Mouse (Mus musculus) neural tube, embryonic 10.5 days (tissue): ENCODE measurements around the gene Kcnip2.
A peak's percentile ranks its signal among the peaks of the same experiment; 100 is the strongest.

ENCODE experiments used
- DNase-seq: peaks from one replicate; pipeline ENCODE4 v3.0.0-alpha.2; 2017; ENCODE audit warnings: low spot score; ENCODE audit errors: extremely low spot score

Kcnip2 gene

GRCm38 (mm10) chr19:45815831-45816405 is at the start of gene Kcnip2:
Kcnip2 (minus strand) TSS chr19:45816061.
- peak; percentile 54 for DNase-seq

- DNase-seq = no peak
Observed at GRCm38 (mm10) chr19:45855284-45855920, 39.5 kb upstream of the Kcnip2 start.

DNA sequence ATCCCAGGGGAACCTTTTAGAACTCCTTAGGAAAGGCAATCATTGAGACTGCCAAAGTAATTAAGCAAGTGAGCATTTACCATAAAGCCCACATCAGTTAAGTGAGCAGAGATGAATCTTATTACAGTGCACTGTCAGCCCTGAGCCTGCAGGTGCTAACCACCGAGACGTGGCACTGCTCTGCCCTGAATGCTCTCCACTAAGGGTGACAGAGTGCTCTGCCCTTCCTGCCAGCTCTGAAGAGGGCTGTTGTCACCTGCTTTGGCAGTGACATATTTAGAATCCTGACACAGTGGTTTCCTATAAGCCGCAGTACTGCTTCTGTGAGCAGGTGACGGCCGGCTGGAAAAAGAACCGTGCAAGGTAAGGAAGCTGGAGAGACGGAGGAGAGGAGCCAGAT is 38.7 kb upstream of the Kcnip2 start:
- DNase-seq = no peak

- no peak for DNase-seq
Observed at GRCm38 (mm10) chr19:45847733-45848093, 31.9 kb upstream of the Kcnip2 start.

- no peak for DNase-seq
Observed at GRCm38 (mm10) chr19:45847016-45847732, 31.3 kb upstream of the Kcnip2 start.

DNA sequence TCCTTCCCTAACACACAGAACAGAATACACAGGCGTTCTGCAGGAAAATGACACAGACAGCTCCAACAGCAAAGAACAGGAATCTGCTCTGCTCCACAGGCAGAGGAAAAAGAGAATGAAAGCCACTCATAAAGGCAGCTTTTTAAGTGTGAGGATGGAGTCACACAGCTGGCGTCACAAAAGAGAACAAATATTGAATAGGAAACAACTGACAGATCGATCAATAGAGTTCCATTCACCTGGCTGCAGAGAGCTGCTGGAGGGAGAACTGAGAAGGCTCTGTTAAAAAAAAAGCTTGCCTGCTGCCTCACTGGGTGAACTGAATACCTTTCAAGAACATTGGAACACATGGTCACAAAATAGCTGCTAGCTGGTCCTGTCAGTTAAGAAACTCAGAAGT is 28.3 kb upstream of the Kcnip2 start:
- no peak for DNase-seq

DNA sequence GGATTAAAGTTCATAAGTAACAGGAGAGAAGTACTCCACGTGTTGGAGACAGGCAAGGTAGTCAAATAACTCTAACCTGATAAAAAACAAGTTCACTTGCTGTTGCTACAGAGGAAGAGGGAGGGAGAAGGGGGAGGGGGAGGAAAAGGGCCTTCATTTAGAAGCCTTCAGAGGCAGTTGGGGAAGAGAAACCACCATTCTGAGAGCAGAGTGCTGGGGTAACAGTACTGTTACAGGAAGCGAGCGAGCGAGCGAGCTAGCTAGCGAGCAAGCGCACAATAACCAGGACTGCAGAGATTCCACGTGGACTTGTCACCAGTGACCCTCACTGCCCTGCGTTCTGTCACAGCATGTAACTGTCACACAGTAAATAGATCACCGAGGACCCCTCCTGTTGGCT is 27.6 kb upstream of the Kcnip2 start:
- DNase-seq = no peak

GRCm38 (mm10) chr19:45837050-45837994 is 21.5 kb upstream of the Kcnip2 start:
- no peak for DNase-seq

GRCm38 (mm10) chr19:45835490-45835889 is 19.6 kb upstream of the Kcnip2 start:
- DNase-seq = no peak

- no peak for DNase-seq
Observed at GRCm38 (mm10) chr19:45833665-45834064, 17.8 kb upstream of the Kcnip2 start.

DNA sequence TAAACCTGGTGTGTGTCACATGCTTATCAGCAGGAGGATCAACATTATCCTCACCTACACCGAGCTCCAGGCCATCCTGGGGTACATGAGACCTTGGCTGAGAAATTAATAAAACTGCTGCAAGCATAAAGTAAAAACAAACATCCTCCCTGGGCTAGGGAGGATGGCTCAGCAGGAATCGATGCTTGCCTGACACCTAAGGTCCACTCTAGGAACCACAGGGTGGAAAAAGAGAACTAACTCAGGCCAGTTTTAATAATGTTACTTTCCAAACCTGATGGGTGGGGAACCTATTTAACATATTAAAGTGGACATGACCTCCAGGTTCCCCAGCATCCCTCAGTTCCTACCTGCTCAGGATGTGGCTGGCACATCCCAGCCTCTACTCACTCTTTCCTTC is 14.8 kb upstream of the Kcnip2 start:
- no peak for DNase-seq

GRCm38 (mm10) chr19:45827736-45828135 is 11.9 kb upstream of the Kcnip2 start:
- no peak for DNase-seq

DNA sequence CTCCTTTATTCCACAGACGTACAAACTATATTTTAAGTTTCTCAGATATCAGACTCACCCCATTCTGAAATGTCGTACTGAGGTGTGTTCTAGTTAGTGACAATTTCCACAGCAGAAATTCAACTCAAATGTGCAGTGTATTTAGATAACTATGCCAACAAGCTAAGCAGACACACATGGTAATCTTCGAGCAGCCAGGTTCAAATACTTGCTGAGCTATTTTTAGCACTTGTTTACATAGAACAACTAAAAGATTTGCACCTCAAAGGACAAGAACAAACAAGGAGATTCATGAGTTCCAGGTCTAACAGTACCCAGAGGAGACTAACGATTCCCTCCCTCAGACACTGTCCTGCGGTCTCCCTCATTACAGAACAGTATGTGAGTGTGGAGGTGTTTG is 11.3 kb upstream of the Kcnip2 start:
- DNase-seq = no peak

DNA sequence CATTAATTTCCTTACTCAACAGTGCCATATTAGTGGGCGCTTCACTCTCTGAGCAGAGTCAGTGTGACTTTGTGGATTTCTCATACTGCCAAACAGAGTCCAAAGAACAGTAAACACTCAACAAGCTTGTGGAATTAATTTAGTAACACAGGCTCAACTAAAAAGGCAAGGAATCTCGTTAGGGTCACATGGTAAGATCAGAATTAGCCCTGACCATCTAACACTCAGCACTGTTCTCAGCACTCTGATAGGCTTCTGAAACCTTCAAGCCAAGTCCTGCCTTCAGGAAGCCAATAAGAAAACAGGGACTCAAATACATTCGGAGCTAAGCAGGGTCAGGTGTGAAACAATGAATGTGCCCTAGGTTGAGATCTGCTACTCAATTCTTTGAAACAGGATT is 10.3 kb upstream of the Kcnip2 start:
- no peak for DNase-seq

DNA sequence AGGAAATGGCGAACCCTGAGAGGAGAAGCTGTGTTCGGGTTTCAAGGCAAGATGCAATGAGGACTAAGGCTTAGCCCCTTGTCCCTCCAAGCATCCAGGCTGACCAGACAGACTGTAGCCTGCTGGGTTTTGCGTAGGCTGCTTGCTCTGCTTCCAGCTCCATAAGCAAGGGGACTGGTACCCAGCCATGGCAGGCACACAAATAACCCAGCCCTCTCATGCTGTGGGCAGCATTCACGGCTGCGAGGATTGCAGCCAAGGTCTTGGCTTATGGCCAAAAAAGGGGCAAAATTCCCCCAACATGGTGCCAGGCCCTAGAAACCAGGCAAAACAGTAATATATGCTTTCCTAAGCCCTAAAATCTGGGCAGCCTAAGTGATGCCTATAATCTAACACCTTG is 6.0 kb upstream of the Kcnip2 start:
- DNase-seq = no peak

DNA sequence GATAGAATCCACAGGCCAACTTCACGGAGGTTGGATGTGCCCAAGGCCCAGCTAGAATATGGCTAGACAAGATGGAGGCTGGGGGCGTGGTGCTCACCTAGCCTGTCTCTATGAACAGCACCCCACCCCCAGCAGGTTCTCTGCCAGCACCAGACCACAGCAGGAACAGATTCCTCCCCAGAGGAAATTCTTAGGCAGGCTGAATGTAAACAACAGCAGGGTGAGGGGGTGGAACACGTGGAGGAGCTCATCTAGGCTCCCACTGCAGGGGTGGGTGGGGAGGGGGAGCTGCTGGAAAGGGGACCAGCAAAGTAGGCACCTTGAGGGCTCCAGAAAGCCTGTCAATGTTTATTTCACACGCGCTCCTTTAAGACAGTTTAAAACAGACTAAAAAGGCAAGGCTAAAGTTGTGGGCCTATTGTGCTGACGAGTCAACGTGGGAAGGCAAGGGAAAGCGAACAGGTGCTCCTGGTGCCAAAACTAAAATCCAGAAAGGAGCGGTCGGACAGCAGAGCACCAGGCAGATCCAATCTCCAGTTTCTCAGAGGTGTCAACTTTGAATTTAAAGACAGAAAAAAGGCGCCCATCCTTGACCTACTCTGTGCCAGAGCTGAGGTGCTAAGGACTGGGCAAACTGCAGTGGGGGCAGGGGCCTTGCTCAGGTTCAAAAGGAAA is 2.1 kb upstream of the Kcnip2 start:
- no peak for DNase-seq

DNA sequence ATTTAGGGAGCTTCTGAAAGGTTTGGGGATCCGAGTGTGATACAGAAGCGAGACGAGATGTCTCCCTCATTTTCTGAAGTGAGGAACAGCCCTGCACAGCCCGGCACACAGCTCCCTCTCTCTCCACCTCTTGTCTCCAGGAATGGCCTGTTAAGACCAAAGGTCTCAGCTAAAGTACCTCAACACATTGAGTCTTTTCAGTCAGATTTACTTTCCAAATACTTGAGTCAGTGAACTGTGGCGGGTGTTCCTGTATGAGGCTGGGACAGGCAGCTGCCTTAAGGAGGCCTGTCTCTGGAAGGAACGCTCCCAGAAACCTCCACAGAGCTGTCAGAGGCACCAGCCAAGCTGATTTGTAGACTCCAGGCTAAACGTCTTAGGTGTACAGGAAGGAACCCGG is 866 bp upstream of the Kcnip2 start:
- no peak for DNase-seq

DNA sequence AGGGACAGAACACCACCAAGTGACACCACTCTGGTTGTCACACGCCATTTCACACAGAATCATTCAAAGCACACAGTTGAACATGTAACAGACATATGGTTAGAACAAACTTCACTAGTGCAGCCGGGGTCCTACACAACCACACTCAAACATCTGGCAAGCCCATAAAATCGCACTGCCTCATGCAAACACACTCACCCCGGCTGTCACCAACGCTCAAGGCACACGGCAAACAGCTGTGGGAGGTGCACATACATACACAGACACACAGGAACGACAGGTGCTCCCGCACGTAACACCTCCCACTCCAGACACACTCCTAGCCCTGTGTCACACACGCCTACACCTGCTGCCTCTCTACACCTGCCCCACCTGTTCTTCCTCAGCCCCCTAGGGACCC is 691 bp downstream of the Kcnip2 start:
- no peak for DNase-seq

GRCm38 (mm10) chr19:45813801-45814200 is 2.1 kb downstream of the Kcnip2 start:
- DNase-seq = peak; percentile 59

DNA sequence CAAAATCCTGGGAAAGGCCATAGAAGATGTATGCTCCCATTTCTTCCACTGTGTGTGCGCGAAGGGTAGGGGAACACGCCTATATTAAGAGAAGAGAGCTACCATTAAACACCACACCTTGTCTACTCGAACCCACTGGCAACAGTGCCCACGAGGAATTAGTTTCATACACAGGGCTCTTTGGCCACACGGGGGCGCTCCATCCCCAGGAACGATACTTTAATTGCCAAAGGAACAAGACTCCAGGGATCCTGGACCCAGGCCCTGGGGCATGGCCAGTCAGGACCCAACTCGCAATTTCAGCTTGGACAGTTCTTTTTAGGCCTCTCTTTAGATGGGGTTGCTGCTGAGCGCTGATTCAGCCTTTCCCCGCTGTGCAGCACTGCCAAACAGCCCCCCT is 2.6 kb downstream of the Kcnip2 start:
- peak; percentile 89 for DNase-seq

- DNase-seq = no peak
Observed at GRCm38 (mm10) chr19:45812673-45813252, 3.1 kb downstream of the Kcnip2 start.
